Comparison of ENCODE assay signal across 18 mouse cellular contexts in the genomic region with DNA sequence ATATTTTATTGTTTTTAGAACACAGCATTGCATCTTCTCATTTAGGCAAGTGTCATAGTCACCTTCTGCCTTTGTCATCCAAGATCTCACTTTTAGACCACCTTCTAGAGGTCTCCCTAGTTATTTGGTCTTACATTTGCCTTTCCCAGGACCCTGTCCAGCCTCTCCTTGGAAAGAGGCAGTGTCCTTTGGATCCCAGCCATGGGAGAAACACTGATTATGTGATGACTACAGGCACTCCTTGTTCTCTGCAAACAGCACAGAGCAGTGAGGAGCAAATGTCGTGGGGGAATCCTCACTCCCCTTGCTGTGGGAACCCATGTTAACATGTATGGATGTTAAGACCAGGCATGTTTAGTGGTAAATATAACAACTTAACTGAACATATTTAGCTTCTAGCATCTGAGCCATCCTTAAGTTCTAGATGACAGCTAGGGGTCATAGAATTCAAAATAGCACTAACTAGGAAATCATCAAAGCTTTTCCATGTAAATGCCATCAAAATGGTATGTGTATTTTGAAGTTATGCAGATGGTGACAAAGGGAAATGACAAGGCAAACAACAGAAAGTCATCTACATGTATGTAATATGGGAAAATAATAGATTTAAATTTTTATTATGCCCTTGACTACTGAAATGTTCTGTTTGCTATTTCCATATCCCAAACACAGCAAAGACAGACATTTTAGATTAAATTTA. TPM values are rescaled to one million over a fixed set of nuclear protein-coding genes. Genes with fewer than 3 reads are reported as not detected.
DNase-seq lines count a peak whose midpoint lies in the region; ATAC-seq and TF ChIP-seq lines count a peak whose summit lies in the region.
"Had no signal": no experiment of that assay in that cellular context is flagged by ENCODE, and none has a peak within 500 bp of the region (broad histone marks: within the 10 kb centered on the region; RNA-seq: fewer than 3 reads in every experiment).

No protein-coding gene starts in this region.

- H3K36me3 ChIP-seq in lung, embryonic 14.5 days (ENCODE audit: insufficient read depth) = no peaks in the 10 kb centered on the region
- no peaks in the 10 kb centered on the region for H3K36me3 ChIP-seq in lung, embryonic 15.5 days
- H3K36me3 ChIP-seq in thymus, adult 2 months (ENCODE audit: control insufficient read depth, insufficient read depth, low read length) = no peaks in the 10 kb centered on the region
- H3K36me3 ChIP-seq: heart, embryonic 15.5 days had no signal

- DNase-seq in adrenal gland, postnatal 36 days = peak; percentile 4 to 16
- DNase-seq in adrenal gland, adult 8-10 months = no peak
- peak; percentile 65 for DNase-seq in lung, embryonic 14.5 days
- DNase-seq in lung, adult 2 months = no peak
- peak; percentile 47 for DNase-seq in testis, postnatal 10 days (ENCODE audit: low spot score)
- no peak for DNase-seq in frontal cortex, postnatal 14 days (ENCODE audit: low spot score in 2 of 2)
- DNase-seq in thymus, adult 2 months = no peak
- DNase-seq: B cell, adult 2 months; cerebellum, adult 8-10 months; kidney, adult 9 months; liver, postnatal 0 days; spleen, adult 18-20 months had no signal

- H3K27ac ChIP-seq in lung, embryonic 14.5 days (ENCODE audit: low read depth) = no peak overlapping the region
- H3K27ac ChIP-seq in lung, embryonic 15.5 days = peak overlapping the region; percentile 45; the same call in 1 of the 2 replicates
- H3K27ac ChIP-seq in thymus, adult 2 months (ENCODE audit: control insufficient read depth, insufficient read depth, low read length) = no peak overlapping the region
- H3K27ac ChIP-seq: heart, embryonic 15.5 days; stomach, postnatal 0 days had no signal

- H3K4me3 ChIP-seq in lung, embryonic 14.5 days (ENCODE audit: low read depth, low read length) = no peak overlapping the region
- no peak overlapping the region for H3K4me3 ChIP-seq in lung, adult 2 months (replicated peaks; ENCODE audit: extremely low read depth, low read depth, low read length)
- H3K4me3 ChIP-seq in lung, embryonic 15.5 days = no peak overlapping the region
- H3K4me3 ChIP-seq in thymus, adult 2 months (ENCODE audit: control insufficient read depth, insufficient read depth, low read length) = no peak overlapping the region
- H3K4me3 ChIP-seq: heart, embryonic 15.5 days had no signal

- no peak overlapping the region for H3K4me2 ChIP-seq in lung, embryonic 14.5 days
- H3K4me2 ChIP-seq in lung, embryonic 15.5 days = no peak overlapping the region
- H3K4me2 ChIP-seq: heart, embryonic 15.5 days; midbrain, embryonic 11.5 days had no signal

- H3K4me1 ChIP-seq in lung, embryonic 14.5 days (ENCODE audit: insufficient read depth) = no peaks in the 10 kb centered on the region
- H3K4me1 ChIP-seq in lung, adult 2 months (ENCODE audit: control insufficient read depth, insufficient read depth, low read length) = no peaks in the 10 kb centered on the region
- no peaks in the 10 kb centered on the region for H3K4me1 ChIP-seq in lung, embryonic 15.5 days
- no peaks in the 10 kb centered on the region for H3K4me1 ChIP-seq in thymus, adult 2 months (replicated peaks; ENCODE audit: control insufficient read depth, insufficient read depth, low read length)
- H3K4me1 ChIP-seq: heart, embryonic 15.5 days had no signal

- peak; percentile 69; the same call in 1 of the 2 replicates for ATAC-seq in lung, embryonic 14.5 days (ENCODE audit: insufficient read depth)
- peak; percentile 84; the same call in 1 of the 2 replicates for ATAC-seq in lung, embryonic 15.5 days (ENCODE audit: borderline replicate concordance, extremely low read depth, low FRiP score, low TSS enrichment)
- ATAC-seq: hindbrain, embryonic 16.5 days; liver, postnatal 0 days had no signal

- H3K9ac ChIP-seq in lung, embryonic 14.5 days = no peak overlapping the region
- no peak overlapping the region for H3K9ac ChIP-seq in lung, embryonic 15.5 days
- H3K9ac ChIP-seq: heart, embryonic 15.5 days; liver, postnatal 0 days had no signal

- H3K9me3 ChIP-seq in lung, embryonic 14.5 days (ENCODE audit: low read depth, low read length) = no peaks in the 10 kb centered on the region
- H3K9me3 ChIP-seq in lung, embryonic 15.5 days = no peaks in the 10 kb centered on the region
- H3K9me3 ChIP-seq: heart, embryonic 15.5 days had no signal

- no peak for TF ChIP-seq CTCF in lung, embryonic 14.5 days (IDR thresholded peaks at IDR 0.05; ENCODE audit: low read depth)
- TF ChIP-seq CTCF in lung, adult 2 months (IDR thresholded peaks at IDR 0.05; ENCODE audit: insufficient read depth, low read length) = no peak
- no peak for TF ChIP-seq CTCF in thymus, adult 2 months (IDR thresholded peaks at IDR 0.05; ENCODE audit: borderline replicate concordance, control insufficient read depth, extremely low read depth, insufficient read depth, low read length, poor library complexity)

- H3K27me3 ChIP-seq in lung, embryonic 14.5 days (ENCODE audit: insufficient read depth, low read length) = no peaks in the 10 kb centered on the region
- no peaks in the 10 kb centered on the region for H3K27me3 ChIP-seq in lung, embryonic 15.5 days
- H3K27me3 ChIP-seq in thymus, adult 2 months (ENCODE audit: control insufficient read depth, insufficient read depth, low read length) = no peaks in the 10 kb centered on the region
- H3K27me3 ChIP-seq: heart, embryonic 15.5 days had no signal

- 43% methylated on average over 1 of the region's 1 CpGs for WGBS in lung, embryonic 14.5 days
- 40% methylated on average over 1 of the region's 1 CpGs for WGBS in lung, adult 2 months
- 43% methylated on average over 1 of the region's 1 CpGs for WGBS in lung, embryonic 15.5 days
- 87% methylated on average over 1 of the region's 1 CpGs for WGBS in thymus, adult 2 months

- TF ChIP-seq POLR2A in lung, adult 2 months (IDR thresholded peaks at IDR 0.05; ENCODE audit: borderline replicate concordance, extremely low read depth, low read depth, low read length) = no peak
- no peak for TF ChIP-seq POLR2A in thymus, adult 2 months (IDR thresholded peaks at IDR 0.05; ENCODE audit: control insufficient read depth, extremely low read depth, insufficient read depth, low read length, poor library complexity)

RNA-seq across cellular contexts. Expression of a gene that starts 43.1 kb away (rescaled TPM):
- total RNA-seq in adrenal gland, postnatal 36 days (2021) = not detected
- not detected for total RNA-seq in adrenal gland, adult 8-10 months (2022)
- polyA plus RNA-seq in lung, embryonic 14.5 days (2014; fragmentation: Nextera tagmentation; extraction: Ambion mirVana) = not detected in 2 replicates
- not detected in 2 replicates for polyA plus RNA-seq in lung, adult 2 months (2012; rRNA removed)
- polyA plus RNA-seq in lung, embryonic 15.5 days (2015; fragmentation: Nextera tagmentation; extraction: Ambion mirVana) = not detected in 2 replicates
- polyA plus RNA-seq in thymus, adult 2 months (2012; rRNA removed) = not detected in 2 replicates
- polyA plus RNA-seq: brain, embryonic 14.5 days; heart, embryonic 15.5 days; hindbrain, embryonic 16.5 days; liver, postnatal 0 days; midbrain, embryonic 11.5 days; stomach, postnatal 0 days had no signal

Comparison
In these comparisons a context has a peak if more than half of its experiments do, and no peak if none do; other contexts are left out.
1. DNase-seq: peak in adrenal gland, postnatal 36 days (2 of 2), lung, embryonic 14.5 days (single experiment) and testis, postnatal 10 days (single experiment); none in adrenal gland, adult 8-10 months (single experiment), lung, adult 2 months (single experiment), frontal cortex, postnatal 14 days (0 of 2) and thymus, adult 2 months (single experiment).